Mouse (Mus musculus) T-helper 1 cell (primary cell): ENCODE results near the gene Kcnt2.

Source experiments
- in situ Hi-C: fragments of 300-600 bp; cut with MboI, MseI; formaldehyde crosslinking; loops from one replicate; pipeline ENCODE4 v1.15.1; 2025; ENCODE audit warnings: high pct_unique_total_duplicates

Kcnt2 gene

GRCm38 (mm10) chr1:140492237-140492636, 246.3 kb downstream of the Kcnt2 start:
- in situ Hi-C loops = no loop called here

- in situ Hi-C loops = no loop called here
Observed at GRCm38 (mm10) chr1:140513451-140513850, 267.5 kb downstream of the Kcnt2 start.

- in situ Hi-C loops = no loop called here
Observed at GRCm38 (mm10) chr1:140531285-140531908, 285.4 kb downstream of the Kcnt2 start.

GRCm38 (mm10) chr1:140534849-140535248, 288.9 kb downstream of the Kcnt2 start:
- in situ Hi-C loops = no loop called here

GRCm38 (mm10) chr1:140542066-140542465, 296.1 kb downstream of the Kcnt2 start:
- in situ Hi-C loops = no loop called here

- in situ Hi-C loops = no loop called here
Observed at GRCm38 (mm10) chr1:140548711-140549110, 302.8 kb downstream of the Kcnt2 start.

GRCm38 (mm10) chr1:140560801-140561200, 314.8 kb downstream of the Kcnt2 start:
- in situ Hi-C loops = no loop called here

- in situ Hi-C loops = no loop called here
Observed at GRCm38 (mm10) chr1:140572141-140572540, 326.2 kb downstream of the Kcnt2 start.

- in situ Hi-C loops = no loop called here
Observed at GRCm38 (mm10) chr1:140578607-140579006, 332.6 kb downstream of the Kcnt2 start.

GRCm38 (mm10) chr1:140588302-140588701, 342.3 kb downstream of the Kcnt2 start:
- in situ Hi-C loops = no loop called here

GRCm38 (mm10) chr1:140608765-140609297, 362.9 kb downstream of the Kcnt2 start:
- in situ Hi-C loops = no loop called here

GRCm38 (mm10) chr1:140613101-140613500, 367.1 kb downstream of the Kcnt2 start:
- in situ Hi-C loops = no loop called here

- in situ Hi-C loops = no loop called here
Observed at GRCm38 (mm10) chr1:140614840-140615239, 368.9 kb downstream of the Kcnt2 start.

- in situ Hi-C loops = no loop called here
Observed at GRCm38 (mm10) chr1:140618164-140618563, 372.2 kb downstream of the Kcnt2 start.

GRCm38 (mm10) chr1:140624918-140625317, 379.0 kb downstream of the Kcnt2 start:
- in situ Hi-C loops = no loop called here

- in situ Hi-C loops = no loop called here
Observed at GRCm38 (mm10) chr1:140659607-140660340, 413.8 kb downstream of the Kcnt2 start.

GRCm38 (mm10) chr1:140660751-140661403, 414.9 kb downstream of the Kcnt2 start:
- in situ Hi-C loops = no loop called here

- in situ Hi-C loops = no loop called here
Observed at GRCm38 (mm10) chr1:140661404-140661787, 415.4 kb downstream of the Kcnt2 start.
